Mouse (Mus musculus) midbrain, embryonic 15.5 days (tissue): ENCODE results near the gene Pde3a. TPM values are rescaled to one million over a fixed set of nuclear protein-coding genes. Genes with fewer than 3 reads are reported as not detected.
A peak's percentile ranks its signal among the peaks of the same experiment; 100 is the strongest.

Source experiments
- ATAC-seq: fragments of 200-750 bp; cut with Nextera tagmentation; replicated peaks from 2 replicates; pipeline ENCODE4 v1.8.0; 2017; ENCODE audit warnings: moderate TSS enrichment
- H3K27ac ChIP-seq: fragments of 300-500 bp; sonication (generic); 2 replicates; pipeline ENCODE4 v1.5.1; 2015; ENCODE audit warnings: mild to moderate bottlenecking, inconsistent platforms
- H3K27me3 ChIP-seq: fragments of 300-500 bp; sonication (generic); replicated peaks from 2 replicates; pipeline ENCODE4 v1.6.1; 2015; ENCODE audit warnings: inconsistent platforms
- H3K36me3 ChIP-seq: fragments of 300-500 bp; sonication (generic); replicated peaks from 2 replicates; pipeline ENCODE4 v1.6.1; 2015; ENCODE audit warnings: inconsistent platforms
- H3K4me1 ChIP-seq: fragments of 300-500 bp; sonication (generic); 2 replicates; pipeline ENCODE4 v1.6.1; 2015; ENCODE audit warnings: inconsistent platforms
- H3K4me2 ChIP-seq: fragments of 300-500 bp; sonication (generic); 2 replicates; pipeline ENCODE4 v1.6.1; 2015; ENCODE audit warnings: inconsistent platforms, mild to moderate bottlenecking, moderate library complexity
- H3K4me3 ChIP-seq: fragments of 300-500 bp; sonication (generic); 2 replicates; pipeline ENCODE4 v1.5.1; 2015; ENCODE audit warnings: mild to moderate bottlenecking, inconsistent platforms
- H3K9ac ChIP-seq: fragments of 300-500 bp; sonication (generic); 2 replicates; pipeline ENCODE4 v1.6.1; 2015; ENCODE audit warnings: mild to moderate bottlenecking, inconsistent platforms
- H3K9me3 ChIP-seq: fragments of 300-500 bp; sonication (generic); 2 replicates; pipeline ENCODE4 v1.6.1; 2016; ENCODE audit warnings: inconsistent platforms
- WGBS: fragments of 180-500 bp; shearing (Covaris S2); methylation state at CpG from one replicate; pipeline ENCODE4 v1.1.7; 2015; ENCODE audit warnings: mixed read lengths; 5-methylcytosine and 5-hydroxymethylcytosine counted together
- polyA plus RNA-seq: library from polyadenylated mRNA; unstranded; fragments of >200 nt; fragmentation: Nextera tagmentation; extraction: Ambion mirVana; gene quantifications from 2 replicates; pipeline ENCODE4 v1.2.1, GENCODE M21; 2015

Pde3a gene
- polyA plus RNA-seq, 1 experiment from 2014 or later, result 2.9 TPM

GRCm38 (mm10) chr6:141488619-141489018 is 239.6 kb downstream of the Pde3a start:
- WGBS, result 17% methylated on average over 11 of the region's 11 CpGs
- no peak overlapping the region for H3K9ac ChIP-seq

GRCm38 (mm10) chr6:141494909-141495308 is 245.8 kb downstream of the Pde3a start:
- no peak overlapping the region for H3K9ac ChIP-seq
- no peak overlapping the region for H3K27ac ChIP-seq
- no peaks in the 10 kb centered on the region for H3K9me3 ChIP-seq
- H3K36me3 ChIP-seq, result no peaks in the 10 kb centered on the region
- no peak for ATAC-seq
- 0 out of 2 replicates have a peak, but pooled peaks cover 9% of the 10 kb centered on the region for H3K4me1 ChIP-seq
- no peak overlapping the region for H3K4me2 ChIP-seq
- 0 out of 2 replicates have a peak, but pooled peaks cover 5% of the 10 kb centered on the region for H3K27me3 ChIP-seq
- no peak overlapping the region for H3K4me3 ChIP-seq
- WGBS, result 55% methylated on average over 4 of the region's 4 CpGs

More at GRCm38 (mm10) chr6:141488619-141489018, 239.6 kb downstream of the Pde3a start:
- no peaks in the 10 kb centered on the region for H3K36me3 ChIP-seq
- no peak for ATAC-seq
- no peak overlapping the region for H3K27ac ChIP-seq
- 0 out of 2 replicates have a peak, but pooled peaks cover 5% of the 10 kb centered on the region for H3K27me3 ChIP-seq
- H3K9me3 ChIP-seq, result no peaks in the 10 kb centered on the region
- no peak overlapping the region for H3K4me2 ChIP-seq
- H3K4me1 ChIP-seq, result no peaks in the 10 kb centered on the region
- no peak overlapping the region for H3K4me3 ChIP-seq

GRCm38 (mm10) chr6:141495634-141496418 is 246.8 kb downstream of the Pde3a start:
- no peak overlapping the region for H3K27ac ChIP-seq
- 6% methylated on average over 13 of the region's 13 CpGs for WGBS
- H3K4me1 ChIP-seq, result 0 out of 2 replicates have a peak, but pooled peaks cover 9% of the 10 kb centered on the region
- H3K4me2 ChIP-seq, result no peak overlapping the region
- H3K36me3 ChIP-seq, result no peaks in the 10 kb centered on the region
- H3K9me3 ChIP-seq, result no peaks in the 10 kb centered on the region
- H3K4me3 ChIP-seq, result no peak overlapping the region
- H3K27me3 ChIP-seq, result 0 out of 2 replicates have a peak, but pooled peaks cover 5% of the 10 kb centered on the region
- ATAC-seq, result peak; percentile 88
- H3K9ac ChIP-seq, result no peak overlapping the region

GRCm38 (mm10) chr6:141499511-141499910 is 250.4 kb downstream of the Pde3a start:
- Histone ChIP-seq H3K9me3 (no peaks in the 10 kb centered on the region), H3K27me3 (no peaks in the 10 kb centered on the region), H3K4me2 (no peak overlapping the region), H3K9ac (no peak overlapping the region), H3K4me1 (0 out of 2 replicates have a peak, but pooled peaks cover 9% of the 10 kb centered on the region), H3K36me3 (no peaks in the 10 kb centered on the region), H3K4me3 (no peak overlapping the region), H3K27ac (no peak overlapping the region)
- ATAC-seq, result no peak

- no peaks in the 10 kb centered on the region for H3K36me3 ChIP-seq
- H3K27me3 ChIP-seq, result no peaks in the 10 kb centered on the region
- no peak overlapping the region for H3K27ac ChIP-seq
- no peak overlapping the region for H3K4me2 ChIP-seq
- no peaks in the 10 kb centered on the region for H3K9me3 ChIP-seq
- no peak overlapping the region for H3K4me3 ChIP-seq
- H3K9ac ChIP-seq, result no peak overlapping the region
- WGBS, result 87% methylated on average over 3 of the region's 3 CpGs
- no peak for ATAC-seq
- H3K4me1 ChIP-seq, result no peaks in the 10 kb centered on the region
Observed at GRCm38 (mm10) chr6:141501171-141501570, 252.1 kb downstream of the Pde3a start.

- Histone ChIP-seq H3K27ac (no peak overlapping the region), H3K4me2 (no peak overlapping the region), H3K36me3 (no peaks in the 10 kb centered on the region), H3K4me1 (no peaks in the 10 kb centered on the region), H3K9me3 (no peaks in the 10 kb centered on the region), H3K9ac (no peak overlapping the region), H3K27me3 (no peaks in the 10 kb centered on the region), H3K4me3 (no peak overlapping the region)
- 85% methylated on average over 2 of the region's 2 CpGs for WGBS
- ATAC-seq, result no peak
Observed at GRCm38 (mm10) chr6:141522541-141522940, 273.5 kb downstream of the Pde3a start.

- no peaks in the 10 kb centered on the region for H3K4me1 ChIP-seq
- no peak within 1 kb of the TSS for H3K4me2 ChIP-seq
- WGBS, result 41% methylated on average over 2 of the region's 2 CpGs
- no peaks in the 10 kb centered on the region for H3K9me3 ChIP-seq
- no peak within 1 kb of the TSS for H3K9ac ChIP-seq
- no peak for ATAC-seq
- H3K27me3 ChIP-seq, result no peaks in the 10 kb centered on the region
- no peak within 1 kb of the TSS for H3K4me3 ChIP-seq
- H3K36me3 ChIP-seq, result no peaks in the 10 kb centered on the region
- peak within 1 kb of the TSS; percentile 48; the same call in 1 of the 2 replicates for H3K27ac ChIP-seq
Observed at GRCm38 (mm10) chr6:141523747-141524640, 274.9 kb downstream of the Pde3a start, which contains the start of gene Slco1c1. TSS of gene Slco1c1 (plus strand) at chr6:141524368.

GRCm38 (mm10) chr6:141525787-141526186 is 276.7 kb downstream of the Pde3a start:
- Histone ChIP-seq H3K27ac (no peak overlapping the region), H3K4me2 (no peak overlapping the region), H3K27me3 (no peaks in the 10 kb centered on the region), H3K4me3 (no peak overlapping the region), H3K4me1 (no peaks in the 10 kb centered on the region), H3K9me3 (no peaks in the 10 kb centered on the region), H3K9ac (no peak overlapping the region), H3K36me3 (no peaks in the 10 kb centered on the region)
- 27% methylated on average over 1 of the region's 1 CpGs for WGBS
- ATAC-seq, result no peak

- Histone ChIP-seq H3K9ac (no peak overlapping the region), H3K4me1 (no peaks in the 10 kb centered on the region), H3K27me3 (no peaks in the 10 kb centered on the region), H3K4me2 (no peak overlapping the region), H3K36me3 (no peaks in the 10 kb centered on the region), H3K4me3 (no peak overlapping the region), H3K27ac (no peak overlapping the region), H3K9me3 (no peaks in the 10 kb centered on the region)
- 81% methylated on average over 6 of the region's 6 CpGs for WGBS
- ATAC-seq, result no peak
Observed at GRCm38 (mm10) chr6:141530865-141531264, 281.8 kb downstream of the Pde3a start.

- no peaks in the 10 kb centered on the region for H3K36me3 ChIP-seq
- 85% methylated on average over 3 of the region's 3 CpGs for WGBS
- no peak overlapping the region for H3K9ac ChIP-seq
- no peak overlapping the region for H3K4me3 ChIP-seq
- no peaks in the 10 kb centered on the region for H3K27me3 ChIP-seq
- H3K9me3 ChIP-seq, result no peaks in the 10 kb centered on the region
- H3K4me2 ChIP-seq, result no peak overlapping the region
- no peaks in the 10 kb centered on the region for H3K4me1 ChIP-seq
- H3K27ac ChIP-seq, result no peak overlapping the region
- ATAC-seq, result no peak
Observed at GRCm38 (mm10) chr6:141537298-141537697, 288.2 kb downstream of the Pde3a start.

GRCm38 (mm10) chr6:141541136-141541535 is 292.1 kb downstream of the Pde3a start:
- Histone ChIP-seq H3K4me1 (no peaks in the 10 kb centered on the region), H3K9me3 (no peaks in the 10 kb centered on the region), H3K36me3 (no peaks in the 10 kb centered on the region), H3K4me2 (no peak overlapping the region), H3K27ac (no peak overlapping the region), H3K4me3 (no peak overlapping the region), H3K27me3 (no peaks in the 10 kb centered on the region), H3K9ac (no peak overlapping the region)
- WGBS, result 83% methylated on average over 1 of the region's 1 CpGs
- no peak for ATAC-seq

- Histone ChIP-seq H3K36me3 (no peaks in the 10 kb centered on the region), H3K27ac (no peak overlapping the region), H3K4me2 (no peak overlapping the region), H3K27me3 (no peaks in the 10 kb centered on the region), H3K4me3 (no peak overlapping the region), H3K9ac (no peak overlapping the region), H3K9me3 (no peaks in the 10 kb centered on the region), H3K4me1 (no peaks in the 10 kb centered on the region)
- 89% methylated on average over 7 of the region's 7 CpGs for whole genome bisulfite sequencing
- no peak for ATAC-seq
Observed at GRCm38 (mm10) chr6:141543344-141543743, 294.3 kb downstream of the Pde3a start.
